Mouse (Mus musculus): Measurements from ENCODE around the gene Wnk4. TPM values are rescaled to one million over a fixed set of nuclear protein-coding genes. Genes with fewer than 3 reads are reported as not detected.

Gene Wnk4
- polyA plus RNA-seq, 1 experiment from 2014 or later: 27.2 TPM

DNA sequence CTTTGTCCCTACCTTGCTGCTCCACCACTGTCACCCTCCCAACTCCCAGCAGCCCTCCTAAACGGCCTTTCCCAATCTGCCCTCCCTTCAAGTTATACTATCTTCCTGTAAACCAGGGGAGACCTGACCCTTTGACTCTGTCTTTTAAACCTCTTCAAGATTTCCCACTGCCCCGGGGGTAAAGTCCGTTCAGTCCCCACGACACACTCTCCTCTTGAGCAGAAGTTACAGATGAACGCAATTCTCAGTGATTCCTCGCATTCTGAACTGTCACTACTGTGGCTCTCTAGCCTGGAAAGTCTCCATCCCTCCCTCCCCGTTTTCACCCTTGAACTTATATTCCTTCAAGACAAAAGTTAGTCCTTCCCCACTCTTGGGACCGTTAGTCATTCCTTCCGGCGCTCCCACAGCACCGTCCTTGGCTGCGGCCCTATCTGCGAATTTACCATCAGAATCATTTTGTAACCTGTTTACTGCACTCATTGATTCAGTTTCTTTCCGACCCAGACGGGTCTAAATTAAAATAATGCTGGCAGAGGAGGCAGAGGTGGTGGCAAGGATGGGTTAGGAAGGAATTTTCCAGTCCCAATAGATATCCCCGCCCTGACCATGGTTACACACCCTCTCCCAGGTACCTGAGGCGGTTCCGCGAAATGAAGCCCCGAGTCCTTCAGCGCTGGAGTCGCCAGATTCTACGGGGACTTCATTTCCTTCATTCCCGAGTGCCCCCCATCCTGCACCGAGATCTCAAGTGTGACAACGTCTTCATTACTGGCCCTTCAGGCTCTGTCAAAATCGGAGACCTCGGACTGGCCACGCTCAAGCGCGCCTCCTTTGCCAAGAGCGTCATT is 3.0 kb downstream of the Wnk4 start:
- peak overlapping the region; percentile 93 for H3K4me2 ChIP-seq
- H3K27ac ChIP-seq: no peak overlapping the region
- peaks cover 10% of the 10 kb centered on the region; the same call in 1 of the 2 replicates for H3K36me3 ChIP-seq
- peaks cover 69% of the 10 kb centered on the region for H3K4me1 ChIP-seq
- peak overlapping the region; percentile 68; the same call in 1 of the 2 replicates for H3K4me3 ChIP-seq (replicated peaks)
- no peaks in the 10 kb centered on the region for H3K9me3 ChIP-seq (replicated peaks)
- ATAC-seq (replicated peaks; ENCODE audit: low FRiP score): no peak
- peaks cover 37% of the 10 kb centered on the region for H3K27me3 ChIP-seq
- WGBS: 18% methylated on average over 32 of the region's 32 CpGs
- H3K9ac ChIP-seq: no peak overlapping the region

DNA sequence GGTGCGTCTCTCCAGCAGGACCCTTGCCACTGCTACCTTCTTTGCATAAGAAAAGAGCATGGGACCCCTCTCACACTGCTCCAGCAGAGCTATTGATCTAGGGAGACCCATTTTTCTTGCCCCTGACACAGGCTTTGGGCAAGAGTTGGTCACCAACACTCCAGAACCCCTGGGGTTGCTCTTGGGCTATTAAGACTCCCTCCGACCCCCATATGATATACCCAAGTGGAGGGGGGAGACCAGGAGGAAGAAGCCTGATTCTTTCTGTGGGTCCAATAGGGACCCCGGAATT is 3.6 kb downstream of the Wnk4 start:
- 41% methylated on average over 3 of the region's 3 CpGs for WGBS
- ATAC-seq (replicated peaks; ENCODE audit: low FRiP score): no peak
- Histone ChIP-seq H3K4me1 (peaks cover 65% of the 10 kb centered on the region), H3K4me2 (peak overlapping the region; percentile 93; the same call in 1 of the 2 replicates), H3K27ac (no peak overlapping the region), H3K9me3 (replicated peaks) (no peaks in the 10 kb centered on the region), H3K9ac (no peak overlapping the region), H3K4me3 (replicated peaks) (no peak overlapping the region), H3K27me3 (peaks cover 37% of the 10 kb centered on the region), H3K36me3 (peaks cover 10% of the 10 kb centered on the region; the same call in 1 of the 2 replicates)

DNA sequence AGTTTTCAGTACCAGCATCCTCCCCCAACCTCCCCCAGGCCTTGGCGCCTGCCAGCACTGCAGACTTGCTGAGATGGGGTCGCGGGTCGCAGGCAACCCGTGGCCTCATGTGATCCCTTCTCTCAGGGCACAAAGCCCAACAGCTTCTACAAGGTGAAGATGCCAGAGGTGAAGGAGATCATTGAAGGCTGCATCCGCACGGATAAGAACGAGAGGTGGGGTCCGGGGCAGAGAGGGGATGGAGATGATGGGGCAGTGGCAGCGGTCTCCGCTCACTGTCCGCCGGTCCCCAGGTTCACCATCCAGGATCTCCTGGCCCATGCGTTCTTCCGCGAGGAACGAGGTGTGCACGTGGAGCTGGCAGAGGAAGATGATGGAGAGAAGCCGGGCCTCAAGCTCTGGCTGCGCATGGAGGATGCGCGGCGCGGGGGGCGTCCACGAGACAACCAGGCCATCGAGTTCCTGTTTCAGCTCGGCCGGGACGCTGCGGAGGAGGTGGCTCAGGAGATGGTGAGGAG is 4.6 kb downstream of the Wnk4 start:
- Histone ChIP-seq H3K27me3 (peaks cover 37% of the 10 kb centered on the region), H3K4me3 (replicated peaks) (peak overlapping the region; percentile 39), H3K4me1 (peaks cover 65% of the 10 kb centered on the region), H3K9ac (peak overlapping the region; percentile 15; the same call in 1 of the 2 replicates), H3K36me3 (peaks cover 10% of the 10 kb centered on the region; the same call in 1 of the 2 replicates), H3K9me3 (replicated peaks) (no peaks in the 10 kb centered on the region), H3K4me2 (peak overlapping the region; percentile 64), H3K27ac (no peak overlapping the region)
- no peak for ATAC-seq (replicated peaks; ENCODE audit: low FRiP score)
- 7% methylated on average over 31 of the region's 31 CpGs for WGBS

DNA sequence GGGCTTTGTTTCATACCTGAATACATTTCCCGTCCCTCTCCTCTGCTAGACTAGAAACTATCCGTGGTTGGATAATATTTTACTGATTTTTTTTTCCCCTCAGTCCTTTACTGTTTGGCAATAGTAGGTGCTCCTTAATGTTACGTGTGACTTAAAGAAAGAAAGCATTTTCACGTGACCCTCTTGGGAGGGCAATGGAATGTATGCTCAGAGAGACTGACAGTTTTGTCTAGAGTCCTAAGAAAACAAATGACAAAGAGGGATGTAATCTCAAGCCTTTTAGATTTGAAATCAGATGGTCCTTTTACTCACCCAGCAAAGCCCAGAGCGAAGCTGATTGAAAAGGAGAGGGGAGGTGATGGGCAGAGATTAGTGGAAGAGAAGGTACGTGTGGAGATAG is 5.5 kb downstream of the Wnk4 start:
- no peak overlapping the region for H3K4me2 ChIP-seq
- 50% methylated on average over 6 of the region's 6 CpGs for WGBS
- H3K27me3 ChIP-seq: peaks cover 37% of the 10 kb centered on the region

DNA sequence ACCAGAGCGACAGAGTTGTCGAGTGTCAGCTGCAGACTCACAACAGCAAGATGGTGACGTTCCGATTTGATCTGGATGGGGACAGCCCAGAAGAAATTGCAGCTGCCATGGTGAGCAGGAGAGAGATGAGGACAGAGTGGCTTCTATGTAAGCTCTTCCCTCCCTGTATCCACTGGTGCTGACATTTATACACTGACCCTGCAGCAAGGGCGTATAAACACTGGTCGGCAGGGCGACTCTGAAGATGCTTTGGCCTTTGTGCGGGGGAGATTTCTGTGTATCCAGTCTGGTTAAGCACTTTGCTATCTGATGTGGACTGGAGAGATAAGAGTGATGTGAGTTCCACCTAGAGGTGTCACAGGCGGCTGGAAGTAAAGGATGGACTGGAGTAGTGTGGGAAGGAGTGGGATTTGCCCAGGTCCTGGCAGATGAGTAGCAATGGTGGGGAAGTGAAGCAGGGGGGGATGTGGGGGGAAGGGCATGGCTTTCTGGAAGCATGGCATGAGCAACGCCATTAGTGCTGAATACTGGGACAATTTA is 9.3 kb downstream of the Wnk4 start:
- peaks cover 18% of the 10 kb centered on the region for H3K27me3 ChIP-seq
- H3K9me3 ChIP-seq (replicated peaks): no peaks in the 10 kb centered on the region
- no peak overlapping the region for H3K4me3 ChIP-seq (replicated peaks)
- H3K27ac ChIP-seq: no peak overlapping the region
- H3K4me2 ChIP-seq: 0 out of 2 replicates have a peak overlapping the region, but pooled peaks have one; percentile 14
- peaks cover 25% of the 10 kb centered on the region for H3K36me3 ChIP-seq
- peaks cover 26% of the 10 kb centered on the region for H3K4me1 ChIP-seq
- ATAC-seq (replicated peaks; ENCODE audit: low FRiP score): no peak; the same call in 1 of the 2 replicates
- no peak overlapping the region for H3K9ac ChIP-seq
- 13% methylated on average over 10 of the region's 10 CpGs for WGBS

More for the DNA sequence above, 5.5 kb downstream of the Wnk4 start:
- no peak for ATAC-seq (replicated peaks; ENCODE audit: low FRiP score)
- H3K9ac ChIP-seq: no peak overlapping the region
- H3K4me3 ChIP-seq (replicated peaks): no peak overlapping the region
- H3K27ac ChIP-seq: no peak overlapping the region
- H3K9me3 ChIP-seq (replicated peaks): no peaks in the 10 kb centered on the region
- peaks cover 10% of the 10 kb centered on the region; the same call in 1 of the 2 replicates for H3K36me3 ChIP-seq
- H3K4me1 ChIP-seq: peaks cover 60% of the 10 kb centered on the region

DNA sequence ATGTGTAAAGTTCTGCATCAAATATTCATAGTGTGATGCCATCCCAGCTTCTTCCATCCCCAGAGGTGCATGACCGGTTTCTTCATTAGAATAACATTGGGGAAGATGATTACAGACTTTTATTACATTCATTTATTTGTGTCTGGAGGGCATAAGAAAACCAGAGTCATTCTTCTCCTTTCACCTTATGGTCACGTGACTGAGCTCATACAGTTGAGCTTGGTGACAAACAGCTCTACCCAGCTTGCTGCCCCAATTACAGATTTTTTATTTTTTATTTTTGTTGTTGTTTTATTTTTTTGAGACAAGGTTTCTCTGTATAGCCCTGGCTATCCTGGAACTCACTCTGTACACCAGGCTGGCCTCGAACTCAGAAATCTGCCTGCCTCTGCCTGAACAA is 12.1 kb downstream of the Wnk4 start:
- ATAC-seq (replicated peaks; ENCODE audit: low FRiP score): no peak
- H3K27ac ChIP-seq: no peak overlapping the region
- 85% methylated on average over 3 of the region's 3 CpGs for WGBS
- peaks cover 35% of the 10 kb centered on the region for H3K4me1 ChIP-seq
- H3K9ac ChIP-seq: no peak overlapping the region
- H3K4me2 ChIP-seq: no peak overlapping the region
- H3K27me3 ChIP-seq: no peaks in the 10 kb centered on the region
- no peak overlapping the region for H3K4me3 ChIP-seq (replicated peaks)
- peaks cover 37% of the 10 kb centered on the region for H3K36me3 ChIP-seq
- H3K9me3 ChIP-seq (replicated peaks): no peaks in the 10 kb centered on the region

DNA sequence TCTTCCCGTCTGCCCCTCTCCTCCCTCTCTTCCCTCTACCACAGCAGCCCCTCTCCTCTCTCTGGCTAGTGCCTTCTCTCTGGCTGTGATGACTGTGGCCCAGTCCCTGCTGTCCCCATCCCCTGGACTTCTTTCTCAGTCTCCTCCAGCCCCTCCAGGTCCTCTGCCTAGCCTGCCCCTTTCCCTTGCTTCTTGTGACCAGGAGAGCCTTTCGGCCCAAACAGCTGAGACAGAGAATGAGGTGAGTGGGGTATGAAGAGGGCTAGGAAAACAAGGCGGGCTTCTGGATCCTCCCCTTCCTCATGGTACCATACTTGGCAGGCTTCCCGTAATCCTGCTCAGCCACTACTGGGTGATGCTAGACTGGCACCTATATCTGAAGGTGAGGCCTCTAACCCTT is 14.9 kb downstream of the Wnk4 start:
- 79% methylated on average over 4 of the region's 4 CpGs for WGBS
- H3K9me3 ChIP-seq (replicated peaks): no peaks in the 10 kb centered on the region
- H3K4me3 ChIP-seq (replicated peaks): no peak overlapping the region
- peaks cover 31% of the 10 kb centered on the region for H3K36me3 ChIP-seq
- H3K9ac ChIP-seq: no peak overlapping the region
- no peaks in the 10 kb centered on the region for H3K27me3 ChIP-seq
- H3K27ac ChIP-seq: no peak overlapping the region
- ATAC-seq (replicated peaks; ENCODE audit: low FRiP score): no peak
- peaks cover 41% of the 10 kb centered on the region for H3K4me1 ChIP-seq
- no peak overlapping the region for H3K4me2 ChIP-seq

DNA sequence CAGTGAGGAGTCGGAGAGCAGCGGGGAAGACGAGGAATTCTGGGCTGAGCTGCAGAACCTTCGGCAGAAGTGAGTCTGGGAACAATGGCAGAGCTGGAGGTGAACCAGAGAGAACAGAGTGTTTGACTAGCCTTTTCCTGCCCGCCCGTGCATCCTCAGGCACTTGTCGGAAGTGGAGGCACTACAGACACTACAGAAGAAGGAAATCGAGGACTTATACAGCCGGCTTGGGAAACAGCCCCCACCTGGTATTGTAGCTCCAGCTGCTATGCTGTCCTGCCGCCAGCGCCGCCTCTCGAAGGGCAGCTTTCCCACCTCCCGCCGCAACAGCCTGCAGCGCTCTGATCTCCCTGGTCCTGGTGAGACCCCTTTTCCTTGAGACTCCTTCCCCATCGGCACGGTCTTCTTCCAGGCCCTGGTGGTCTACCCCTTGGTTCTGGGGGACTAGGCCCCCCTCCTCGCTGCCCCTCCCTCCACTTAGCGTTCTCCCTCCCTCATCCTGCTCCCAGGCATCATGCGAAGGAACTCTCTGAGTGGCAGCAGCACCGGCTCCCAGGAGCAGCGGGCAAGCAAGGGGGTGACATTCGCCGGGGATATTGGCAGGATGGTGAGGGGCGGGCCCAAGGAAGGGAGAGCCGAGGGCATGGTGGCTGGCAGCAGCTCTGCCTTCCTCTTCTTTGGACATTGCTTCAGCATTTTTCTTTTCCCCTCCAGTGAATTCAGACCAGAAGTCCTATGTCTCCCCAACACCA is 16.1 kb downstream of the Wnk4 start:
- 37% methylated on average over 27 of the region's 27 CpGs for WGBS
- no peak for ATAC-seq (replicated peaks; ENCODE audit: low FRiP score)
- Histone ChIP-seq H3K9ac (0 out of 2 replicates have a peak overlapping the region, but pooled peaks have one; percentile 24), H3K27me3 (no peaks in the 10 kb centered on the region), H3K36me3 (peaks cover 28% of the 10 kb centered on the region), H3K4me2 (peak overlapping the region; percentile 73), H3K4me3 (replicated peaks) (peak overlapping the region; percentile 72), H3K4me1 (peaks cover 50% of the 10 kb centered on the region), H3K27ac (peak overlapping the region; percentile 89), H3K9me3 (replicated peaks) (no peaks in the 10 kb centered on the region)

DNA sequence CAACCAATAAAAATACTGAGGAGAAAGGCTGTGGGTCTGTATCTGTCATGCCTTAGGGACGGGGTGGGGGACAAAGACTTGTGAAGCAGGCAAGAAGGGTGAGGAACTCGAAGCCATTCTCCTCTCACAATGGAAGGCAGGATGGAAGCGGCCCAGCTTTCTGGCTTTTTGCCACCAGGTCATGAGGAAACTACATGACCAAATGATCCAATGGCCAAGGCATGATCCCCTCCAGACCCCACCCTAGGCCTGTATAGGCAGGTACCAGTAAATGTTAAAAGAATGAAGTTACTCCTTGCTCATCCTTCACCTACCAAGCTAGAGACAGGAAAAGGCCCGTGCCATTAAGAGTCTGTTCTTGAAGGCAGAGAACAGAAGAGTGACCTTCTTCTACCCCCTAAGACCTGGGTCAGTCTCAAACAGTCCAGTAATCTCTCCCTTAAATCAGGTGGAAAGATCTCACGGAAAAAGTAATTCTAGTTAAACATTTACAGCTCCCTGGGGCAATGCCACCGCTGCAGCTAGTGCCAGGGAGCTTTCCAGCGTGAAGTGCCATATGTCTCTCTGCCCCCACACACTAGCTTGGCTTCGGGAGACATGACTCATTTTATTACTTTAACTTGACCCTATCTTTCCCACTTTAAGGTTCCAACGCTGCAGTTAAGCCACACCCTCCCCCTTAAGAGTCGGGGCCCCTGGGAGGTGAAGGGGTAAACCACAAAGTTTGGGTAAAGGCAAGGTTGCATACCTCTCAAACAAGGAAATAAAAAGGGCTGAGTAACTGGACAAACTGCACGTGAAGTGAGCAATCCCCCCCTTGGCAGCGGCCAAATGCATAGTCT is 17.2 kb downstream of the Wnk4 start:
- H3K9me3 ChIP-seq (replicated peaks): no peaks in the 10 kb centered on the region
- H3K36me3 ChIP-seq: peaks cover 25% of the 10 kb centered on the region
- H3K4me1 ChIP-seq: peaks cover 51% of the 10 kb centered on the region
- peak overlapping the region; percentile 74; the same call in 1 of the 2 replicates for H3K9ac ChIP-seq
- H3K4me3 ChIP-seq (replicated peaks): peak overlapping the region; percentile 72
- peak; percentile 30 for ATAC-seq (replicated peaks; ENCODE audit: low FRiP score)
- H3K27me3 ChIP-seq: no peaks in the 10 kb centered on the region
- 36% methylated on average over 12 of the region's 12 CpGs for WGBS
- peak overlapping the region; percentile 89 for H3K27ac ChIP-seq
- peak overlapping the region; percentile 73 for H3K4me2 ChIP-seq

DNA sequence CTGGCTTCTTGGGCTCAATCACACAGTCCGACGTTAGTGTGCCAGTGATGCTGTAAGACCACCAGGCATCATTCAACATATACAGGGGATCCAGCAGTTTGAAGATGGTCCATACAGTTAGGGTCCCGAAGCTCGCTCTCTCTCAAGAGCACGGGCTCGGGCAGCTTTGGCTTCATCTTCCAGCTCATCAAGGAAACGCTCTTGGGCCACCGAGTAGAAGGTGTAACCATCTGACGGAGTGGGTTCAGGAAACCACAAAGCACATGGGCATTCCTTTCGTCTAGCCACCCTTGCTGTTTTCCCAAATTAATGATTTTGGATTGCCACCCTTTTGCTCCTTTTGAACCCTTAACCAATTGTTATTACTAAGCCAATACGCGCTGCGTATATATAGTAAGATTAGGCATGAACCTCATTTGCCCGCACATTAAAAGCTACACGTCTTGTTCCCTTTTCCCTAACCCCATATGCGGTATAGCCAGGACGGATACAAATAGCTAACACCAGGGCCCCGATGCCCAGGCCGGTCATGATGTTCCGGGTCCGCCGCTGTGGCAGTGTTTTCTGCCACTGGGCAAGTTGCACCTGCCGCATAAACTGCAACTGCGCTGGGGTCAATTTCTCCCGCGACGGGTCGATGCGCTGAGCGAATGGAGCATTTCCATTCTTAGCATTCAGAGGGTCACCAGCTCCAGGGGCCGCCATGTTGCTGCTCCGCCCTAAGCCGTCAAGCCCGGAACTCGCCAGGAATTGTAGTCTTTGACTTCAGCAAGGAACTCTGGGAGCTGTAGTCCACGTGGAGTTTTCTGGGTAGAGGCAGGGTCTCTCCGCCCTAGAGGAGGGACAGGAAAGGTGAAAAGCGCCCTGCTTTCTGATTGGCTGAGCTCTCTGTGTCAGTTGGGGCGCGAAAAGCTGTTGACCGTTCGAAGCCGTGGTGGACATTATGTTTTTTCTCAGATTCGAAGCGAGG is 18.1 kb downstream of the Wnk4 start, which contains the start of the genes Cntd1 and Coa3:
TSS of gene Cntd1 (plus strand) at position 790 of the 970 bp plus-strand sequence.
TSS of gene Coa3 (minus strand) at position 892 of the 970 bp plus-strand sequence.
- no peaks in the 10 kb centered on the region for H3K9me3 ChIP-seq (replicated peaks)
- H3K4me1 ChIP-seq: peaks cover 60% of the 10 kb centered on the region
- H3K27ac ChIP-seq: peak within 1 kb of the TSS; percentile 89

More for the DNA sequence above, 18.1 kb downstream of the Wnk4 start, which contains the start of the genes Cntd1 and Coa3:
- Histone ChIP-seq H3K9ac (peak within 1 kb of the TSS; percentile 74), H3K4me3 (replicated peaks) (peak within 1 kb of the TSS; percentile 72), H3K4me2 (peak within 1 kb of the TSS; percentile 73), H3K27me3 (no peaks in the 10 kb centered on the region), H3K36me3 (peaks cover 23% of the 10 kb centered on the region)
- WGBS: 7% methylated on average over 45 of the region's 45 CpGs
- ATAC-seq (replicated peaks; ENCODE audit: low FRiP score): peak; percentile 87
